Mouse (Mus musculus) heart, embryonic 12.5 days (tissue): ENCODE results near the gene Bicc1. TPM values are rescaled to one million over a fixed set of nuclear protein-coding genes. Genes with fewer than 3 reads are reported as not detected.

Source experiments
- ATAC-seq: fragments of 200-750 bp; cut with Nextera tagmentation; 2 replicates; pipeline ENCODE4 v1.8.0; 2017; ENCODE audit warnings: moderate TSS enrichment, moderate library complexity; ENCODE audit not compliant: insufficient number of reproducible peaks, low FRiP score
- H3K27ac ChIP-seq: fragments of 300-500 bp; sonication (generic); 2 replicates; pipeline ENCODE4 v1.5.1; 2016; ENCODE audit warnings: mild to moderate bottlenecking, moderate library complexity; ENCODE audit not compliant: poor library complexity, severe bottlenecking
- H3K27me3 ChIP-seq: fragments of 300-500 bp; sonication (generic); replicated peaks from 2 replicates; pipeline ENCODE4 v1.6.1; 2016; ENCODE audit warnings: mild to moderate bottlenecking, moderate library complexity
- H3K36me3 ChIP-seq: fragments of 300-500 bp; sonication (generic); 2 replicates; pipeline ENCODE4 v1.6.1; 2016; ENCODE audit warnings: mild to moderate bottlenecking, moderate library complexity
- H3K4me1 ChIP-seq: fragments of 300-500 bp; sonication (generic); replicated peaks from 2 replicates; pipeline ENCODE4 v1.6.1; 2016; ENCODE audit warnings: mild to moderate bottlenecking
- H3K4me2 ChIP-seq: fragments of 300-500 bp; sonication (generic); 2 replicates; pipeline ENCODE4 v1.6.1; 2016; ENCODE audit warnings: mild to moderate bottlenecking, moderate library complexity
- H3K4me3 ChIP-seq: fragments of 300-500 bp; sonication (generic); 2 replicates; pipeline ENCODE4 v1.5.1; 2016; ENCODE audit warnings: mild to moderate bottlenecking
- H3K9ac ChIP-seq: fragments of 300-500 bp; sonication (generic); 2 replicates; pipeline ENCODE4 v1.6.1; 2016; ENCODE audit warnings: mild to moderate bottlenecking, moderate library complexity
- H3K9me3 ChIP-seq: fragments of 300-500 bp; sonication (generic); replicated peaks from 2 replicates; pipeline ENCODE4 v1.6.1; 2016; ENCODE audit warnings: mild to moderate bottlenecking, moderate library complexity
- WGBS: fragments of 180-500 bp; shearing (Covaris S2); methylation state at CpG from one replicate; pipeline ENCODE4 v1.1.7; 2016; 5-methylcytosine and 5-hydroxymethylcytosine counted together
- polyA plus RNA-seq: library from polyadenylated mRNA; unstranded; fragments of >200 nt; fragmentation: Nextera tagmentation; extraction: Ambion mirVana; gene quantifications from 2 replicates; pipeline ENCODE4 v1.2.1, GENCODE M21; 2016

The Bicc1 gene
- polyA plus RNA-seq, 1 experiment from 2014 or later, result 21.7 TPM

DNA sequence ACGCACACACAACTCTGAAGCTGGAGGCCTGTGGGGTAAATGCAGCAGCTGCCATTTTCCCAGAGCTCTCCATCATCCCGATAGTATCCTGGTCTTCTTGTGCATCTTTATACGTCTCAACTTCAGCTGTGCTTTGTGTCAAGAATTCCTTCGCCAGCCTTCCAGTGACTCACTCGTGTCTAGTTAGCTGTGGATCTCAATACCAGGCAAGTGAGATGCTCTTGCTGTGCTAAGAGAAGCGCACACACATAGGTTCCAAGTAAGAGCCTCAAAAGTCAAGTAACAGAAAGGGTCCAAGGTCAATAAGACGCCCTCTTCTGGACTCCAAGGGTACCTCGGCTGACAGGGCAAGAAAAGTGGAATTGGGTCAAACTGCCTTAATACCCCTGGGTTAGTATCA lies 37.0 kb downstream of the Bicc1 start:
- H3K4me1 ChIP-seq, result peaks cover 21% of the 10 kb centered on the region

DNA sequence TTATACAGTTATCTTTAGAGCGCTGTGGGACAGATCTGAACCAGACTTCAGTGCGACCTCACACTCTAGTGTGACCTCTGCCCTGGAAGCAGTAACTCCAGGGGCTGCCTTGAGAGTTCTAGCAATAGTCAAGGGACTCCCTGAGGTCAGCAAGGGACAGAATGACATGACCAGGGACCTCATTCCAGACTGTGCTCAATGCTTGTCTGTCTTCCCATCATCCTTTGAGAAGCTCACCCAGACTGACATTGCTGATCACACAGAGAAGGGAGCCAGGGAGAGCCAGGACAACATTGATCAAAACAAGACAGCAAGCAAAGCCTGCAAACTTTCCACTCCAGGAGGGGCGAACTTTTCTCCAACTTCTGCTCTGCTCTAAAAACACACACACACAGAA lies 38.7 kb downstream of the Bicc1 start:
- Histone ChIP-seq H3K27me3 (no peaks in the 10 kb centered on the region), H3K36me3 (no peaks in the 10 kb centered on the region), H3K4me3 (no peak overlapping the region), H3K9me3 (no peaks in the 10 kb centered on the region), H3K27ac (no peak overlapping the region), H3K4me2 (no peak overlapping the region), H3K4me1 (peaks cover 21% of the 10 kb centered on the region), H3K9ac (no peak overlapping the region)
- no peak for ATAC-seq
- 74% methylated on average over 3 of the region's 3 CpGs for WGBS

More for the DNA sequence above, 37.0 kb downstream of the Bicc1 start:
- 73% methylated on average over 8 of the region's 8 CpGs for WGBS
- H3K27ac ChIP-seq, result no peak overlapping the region
- no peaks in the 10 kb centered on the region for H3K27me3 ChIP-seq
- H3K9ac ChIP-seq, result no peak overlapping the region
- no peak for ATAC-seq
- no peaks in the 10 kb centered on the region for H3K9me3 ChIP-seq
- no peak overlapping the region for H3K4me3 ChIP-seq
- H3K36me3 ChIP-seq, result no peaks in the 10 kb centered on the region
- H3K4me2 ChIP-seq, result no peak overlapping the region

DNA sequence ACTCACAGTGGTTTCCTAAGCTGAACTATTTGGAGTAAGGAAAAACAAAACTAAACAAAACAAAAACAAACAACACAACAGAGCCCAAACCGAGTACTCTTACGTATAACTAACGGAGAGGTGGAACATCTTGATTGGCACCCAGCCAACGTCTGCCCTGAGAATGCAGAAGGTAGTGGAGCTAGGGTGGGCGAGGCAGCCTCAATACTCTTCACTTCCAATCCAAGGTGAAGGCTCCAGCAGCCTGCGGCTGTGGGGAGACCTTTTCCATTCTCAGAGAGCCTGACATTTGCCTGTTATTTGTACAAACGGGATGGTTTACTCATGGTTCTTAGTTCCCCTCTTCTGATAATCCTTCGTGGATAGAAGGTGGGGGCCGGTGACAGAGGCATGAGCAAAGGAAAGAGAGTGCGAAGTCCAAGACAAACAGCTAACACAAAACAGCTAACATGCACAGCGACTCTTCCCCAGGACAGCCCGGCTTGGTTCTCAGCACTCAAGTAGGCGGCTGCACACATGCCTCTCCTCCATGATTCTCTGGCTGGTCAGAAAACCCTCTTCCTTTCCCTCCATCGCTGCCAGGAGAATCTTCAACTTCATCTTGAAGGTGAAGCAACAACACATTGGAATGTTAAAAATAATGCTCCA lies 39.3 kb downstream of the Bicc1 start:
- H3K27me3 ChIP-seq, result no peaks in the 10 kb centered on the region
- WGBS, result 63% methylated on average over 14 of the region's 14 CpGs
- H3K9me3 ChIP-seq, result no peaks in the 10 kb centered on the region
- no peak overlapping the region for H3K9ac ChIP-seq
- no peaks in the 10 kb centered on the region for H3K36me3 ChIP-seq
- H3K4me3 ChIP-seq, result no peak overlapping the region
- no peak overlapping the region for H3K4me2 ChIP-seq
- H3K27ac ChIP-seq, result no peak overlapping the region; the same call in 1 of the 2 replicates
- no peak for ATAC-seq
- H3K4me1 ChIP-seq, result peaks cover 21% of the 10 kb centered on the region

DNA sequence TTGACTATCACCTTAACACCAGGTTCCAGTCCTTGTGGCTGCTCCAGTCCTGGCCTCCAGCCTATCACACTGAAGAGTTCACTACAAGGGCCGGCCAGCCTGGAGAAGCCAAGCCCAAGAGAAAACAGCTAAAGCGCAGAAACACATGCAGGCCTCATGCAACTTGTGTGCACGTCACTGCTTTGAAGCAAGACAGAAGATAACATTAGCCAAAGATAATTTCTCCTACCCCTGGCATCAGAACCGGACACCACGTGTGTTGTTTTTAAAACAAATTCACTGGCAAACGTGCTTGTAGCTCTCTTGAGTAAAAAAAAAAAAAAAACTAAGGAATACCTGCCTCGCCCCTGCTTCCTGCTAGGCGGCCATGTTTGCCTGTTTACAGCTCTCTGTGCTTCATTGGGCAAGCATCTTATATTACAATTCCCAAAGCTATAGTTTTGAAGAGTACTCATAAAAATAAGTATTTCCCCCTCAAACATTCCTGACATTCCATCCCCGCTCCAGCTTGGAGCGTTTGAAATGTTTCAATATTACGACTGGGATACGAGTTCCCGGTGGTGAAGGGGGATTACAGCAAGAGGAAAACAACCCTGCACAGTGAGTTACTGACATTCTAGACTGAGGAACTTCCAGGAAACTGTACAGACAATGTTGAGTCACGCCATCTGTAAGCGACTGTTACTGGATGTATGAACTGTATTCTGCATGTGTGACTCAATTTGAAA lies 40.2 kb downstream of the Bicc1 start:
- WGBS, result 43% methylated on average over 15 of the region's 15 CpGs
- H3K4me3 ChIP-seq, result no peak overlapping the region
- H3K27ac ChIP-seq, result peak overlapping the region; percentile 45; the same call in 1 of the 2 replicates
- no peak overlapping the region; the same call in 1 of the 2 replicates for H3K4me2 ChIP-seq
- H3K27me3 ChIP-seq, result no peaks in the 10 kb centered on the region
- ATAC-seq, result 0 out of 2 replicates have a peak, but pooled peaks have one; percentile 39
- H3K36me3 ChIP-seq, result no peaks in the 10 kb centered on the region
- no peaks in the 10 kb centered on the region for H3K9me3 ChIP-seq
- H3K9ac ChIP-seq, result no peak overlapping the region
- H3K4me1 ChIP-seq, result peaks cover 21% of the 10 kb centered on the region

DNA sequence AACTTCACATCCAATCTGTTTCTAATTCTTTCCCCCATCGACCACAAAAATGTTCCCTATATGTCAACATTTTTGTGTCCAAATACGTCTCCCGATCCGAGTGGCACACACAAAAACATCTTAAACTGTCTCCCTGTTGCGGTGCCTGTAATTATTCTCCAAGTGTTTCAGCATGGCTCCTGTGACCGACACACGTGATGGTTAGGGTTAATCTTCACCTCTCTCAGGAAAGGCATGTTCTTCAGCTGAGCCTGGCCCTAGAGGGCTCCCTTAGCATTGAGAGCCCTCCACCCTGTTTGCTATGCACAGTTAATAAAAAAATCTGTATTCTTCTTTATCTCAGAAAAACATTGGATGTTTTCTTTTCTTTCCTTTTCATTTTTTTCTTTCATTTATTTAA lies 41.7 kb downstream of the Bicc1 start:
- 84% methylated on average over 7 of the region's 7 CpGs for WGBS
- Histone ChIP-seq H3K9me3 (no peaks in the 10 kb centered on the region), H3K36me3 (no peaks in the 10 kb centered on the region), H3K27ac (no peak overlapping the region), H3K4me2 (no peak overlapping the region), H3K4me1 (peaks cover 21% of the 10 kb centered on the region), H3K27me3 (no peaks in the 10 kb centered on the region), H3K4me3 (no peak overlapping the region), H3K9ac (no peak overlapping the region)
- ATAC-seq, result no peak

DNA sequence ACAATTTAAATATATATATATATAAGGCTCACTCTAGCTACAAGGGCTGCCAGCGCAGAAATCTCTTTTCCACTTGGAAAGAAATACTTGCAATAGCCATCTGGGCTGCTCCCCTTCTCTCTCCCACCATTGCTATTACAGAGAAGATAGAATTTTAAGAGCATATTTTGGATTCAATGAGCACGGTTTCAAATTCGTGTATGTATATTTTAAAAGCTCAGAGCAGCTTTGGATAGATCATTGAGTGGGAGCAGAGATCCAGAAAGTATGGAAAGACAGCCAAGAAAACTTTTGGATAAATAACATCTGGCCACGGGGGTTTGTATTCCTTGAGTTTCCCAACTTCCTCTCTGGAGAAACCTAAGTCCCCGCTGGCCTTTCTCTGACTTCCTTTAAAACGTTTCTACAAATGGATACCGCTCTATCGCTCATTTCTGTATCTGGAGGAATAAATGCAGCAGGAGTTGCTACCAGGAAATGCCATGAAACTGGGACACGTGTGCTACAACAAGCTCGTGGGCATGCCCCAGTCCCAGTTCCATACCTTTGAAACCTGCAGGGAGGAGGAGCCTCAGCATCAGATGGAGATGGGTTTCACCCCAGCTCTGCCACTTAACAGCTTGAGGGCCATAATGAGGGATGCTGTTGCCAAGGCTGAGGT lies 45.1 kb downstream of the Bicc1 start:
- Histone ChIP-seq H3K27me3 (no peaks in the 10 kb centered on the region), H3K9ac (no peak overlapping the region), H3K4me1 (peaks cover 5% of the 10 kb centered on the region; the same call in 1 of the 2 replicates), H3K27ac (no peak overlapping the region), H3K9me3 (peaks cover 4% of the 10 kb centered on the region; the same call in 1 of the 2 replicates), H3K4me2 (no peak overlapping the region), H3K4me3 (no peak overlapping the region), H3K36me3 (no peaks in the 10 kb centered on the region)
- no peak for ATAC-seq
- 70% methylated on average over 10 of the region's 10 CpGs for WGBS

DNA sequence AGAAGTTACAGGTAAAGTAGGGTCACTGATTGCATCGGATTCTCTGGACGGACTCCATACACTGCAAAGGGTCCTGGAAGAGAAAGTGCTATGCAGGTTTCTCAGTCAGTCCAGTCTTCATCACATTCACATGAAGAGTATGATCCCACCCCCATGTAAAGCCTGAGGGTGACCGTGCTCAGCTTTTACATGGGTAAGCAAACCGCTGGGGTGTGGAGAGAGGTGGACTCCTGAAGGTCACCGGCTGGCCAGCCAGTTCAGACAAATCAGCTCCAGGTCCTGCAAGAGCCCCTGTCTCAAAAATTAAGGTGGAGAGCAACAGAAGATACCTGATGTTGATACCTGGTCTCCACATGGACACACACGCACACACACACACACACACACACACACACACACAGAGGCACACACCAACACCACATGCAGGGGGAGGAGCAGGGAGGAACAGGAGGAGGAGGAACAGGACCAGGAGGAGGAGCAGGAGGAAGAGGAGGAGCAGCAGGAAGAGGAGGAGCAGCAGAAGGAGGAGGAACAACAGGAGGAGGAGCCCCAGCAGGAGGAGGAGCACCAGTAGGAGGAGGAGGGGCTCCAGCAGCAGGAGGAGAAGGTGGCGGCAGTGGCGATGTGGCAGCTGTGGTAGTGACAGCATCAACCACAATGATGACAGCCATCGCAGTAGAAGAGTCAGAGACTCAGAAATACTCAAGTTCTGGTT lies 52.9 kb downstream of the Bicc1 start:
- WGBS, result 84% methylated on average over 9 of the region's 9 CpGs
- Histone ChIP-seq H3K9me3 (peaks cover 4% of the 10 kb centered on the region; the same call in 1 of the 2 replicates), H3K27me3 (no peaks in the 10 kb centered on the region), H3K36me3 (peaks cover 4% of the 10 kb centered on the region; the same call in 1 of the 2 replicates), H3K4me2 (no peak overlapping the region), H3K9ac (no peak overlapping the region), H3K27ac (no peak overlapping the region), H3K4me3 (no peak overlapping the region), H3K4me1 (peaks cover 4% of the 10 kb centered on the region)
- no peak for ATAC-seq

DNA sequence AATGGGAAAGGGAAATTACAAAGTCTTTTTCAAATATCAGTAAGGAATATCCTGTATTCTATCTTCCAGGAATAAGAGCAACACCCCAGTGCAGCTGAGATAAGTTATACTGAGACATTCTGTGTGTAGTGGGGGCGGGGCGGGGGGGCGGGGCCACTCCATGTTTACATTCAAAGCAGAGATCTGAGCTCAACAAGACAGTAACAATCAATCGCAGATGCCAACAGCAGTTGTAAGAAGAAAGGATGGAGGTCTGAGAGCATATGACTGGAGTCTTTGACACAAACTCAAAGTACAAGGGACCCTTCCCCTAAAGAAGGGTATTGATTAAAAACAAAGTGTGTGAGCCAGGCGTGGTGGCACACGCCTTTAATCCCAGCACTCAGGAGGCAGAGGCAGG lies 54.7 kb downstream of the Bicc1 start:
- 68% methylated on average over 6 of the region's 6 CpGs for WGBS
- ATAC-seq, result no peak
- Histone ChIP-seq H3K4me1 (peaks cover 4% of the 10 kb centered on the region), H3K4me2 (no peak overlapping the region), H3K27me3 (no peaks in the 10 kb centered on the region), H3K4me3 (no peak overlapping the region), H3K27ac (no peak overlapping the region), H3K36me3 (peaks cover 4% of the 10 kb centered on the region; the same call in 1 of the 2 replicates), H3K9ac (no peak overlapping the region), H3K9me3 (no peaks in the 10 kb centered on the region)

DNA sequence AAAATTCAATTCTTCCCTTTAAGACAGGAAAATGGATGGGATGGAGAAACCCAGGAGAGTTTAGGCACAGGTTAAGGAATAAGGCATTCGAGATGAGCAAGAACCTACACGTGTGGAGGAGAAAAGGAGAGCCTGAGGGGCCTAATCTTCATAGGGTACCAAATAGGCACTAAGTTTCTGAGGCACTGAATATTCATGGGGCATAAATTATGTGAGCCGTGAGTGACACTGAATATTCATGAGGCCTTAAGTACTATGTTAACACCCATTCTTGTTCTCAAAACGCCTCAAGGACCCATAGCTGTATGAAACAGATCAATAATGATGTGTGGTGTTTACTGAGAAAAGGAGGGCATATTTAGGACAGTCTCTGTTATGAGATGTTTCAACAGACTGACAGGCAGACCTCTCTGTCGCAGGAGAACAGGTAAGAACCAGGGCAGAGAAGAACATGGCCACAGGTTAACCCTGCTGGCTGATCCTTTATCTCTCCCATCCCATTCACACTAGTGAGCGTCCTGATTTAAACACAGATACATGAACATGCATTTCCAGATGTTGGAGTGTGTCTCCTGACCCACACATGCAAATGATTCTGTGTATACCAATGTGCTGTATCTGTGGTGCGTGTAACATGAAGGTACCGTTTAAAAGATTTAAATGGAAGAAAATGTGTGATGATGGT lies 58.5 kb downstream of the Bicc1 start:
- no peak overlapping the region for H3K4me3 ChIP-seq
- H3K36me3 ChIP-seq, result no peaks in the 10 kb centered on the region
- ATAC-seq, result no peak
- H3K9ac ChIP-seq, result no peak overlapping the region
- 75% methylated on average over 8 of the region's 8 CpGs for WGBS
- H3K27ac ChIP-seq, result no peak overlapping the region
- H3K4me1 ChIP-seq, result peaks cover 4% of the 10 kb centered on the region
- no peak overlapping the region for H3K4me2 ChIP-seq
- no peaks in the 10 kb centered on the region for H3K9me3 ChIP-seq
- no peaks in the 10 kb centered on the region for H3K27me3 ChIP-seq

DNA sequence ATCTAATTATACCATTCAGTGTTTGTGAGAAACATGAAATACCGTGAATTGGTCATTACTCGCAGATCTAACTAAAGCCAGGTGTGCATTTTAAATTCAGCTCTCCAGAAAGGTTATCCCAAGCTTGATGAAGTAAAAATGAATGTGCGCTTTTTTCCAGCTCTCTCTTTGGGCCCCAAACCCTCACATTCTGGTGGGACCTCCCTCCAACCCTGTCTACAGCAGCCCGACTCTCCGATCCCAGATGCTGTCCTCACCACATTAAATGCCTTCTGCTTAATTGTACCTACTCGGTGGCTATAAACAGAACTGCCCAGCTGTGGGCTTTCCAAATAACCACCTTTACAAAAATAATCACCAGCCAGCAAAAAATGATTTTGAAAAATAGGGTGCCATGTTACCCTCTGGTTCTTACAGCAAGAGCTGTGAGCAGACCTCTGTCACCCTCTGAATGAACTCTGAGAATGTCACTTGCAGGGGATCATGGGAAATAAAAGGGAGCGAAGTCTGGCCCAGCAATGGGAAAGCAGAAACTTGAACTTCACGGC lies 64.7 kb downstream of the Bicc1 start:
- WGBS, result 89% methylated on average over 8 of the region's 8 CpGs
- no peak overlapping the region for H3K4me2 ChIP-seq

More for the DNA sequence above, 64.7 kb downstream of the Bicc1 start:
- no peak overlapping the region for H3K4me3 ChIP-seq
- no peak overlapping the region for H3K9ac ChIP-seq
- H3K27ac ChIP-seq, result no peak overlapping the region
- H3K9me3 ChIP-seq, result no peaks in the 10 kb centered on the region
- ATAC-seq, result no peak
- H3K27me3 ChIP-seq, result no peaks in the 10 kb centered on the region
- H3K4me1 ChIP-seq, result no peaks in the 10 kb centered on the region
- no peaks in the 10 kb centered on the region for H3K36me3 ChIP-seq
